16 mouse cellular contexts compared by ENCODE assay signal in genomic region chr12:110421361-110421760, GRCm38 (mm10).
"Had no signal": no experiment of that assay in that cellular context is flagged by ENCODE, and none has a peak within 500 bp of the region (broad histone marks: within the 10 kb centered on the region; RNA-seq: fewer than 3 reads in every experiment).

No protein-coding gene starts in this region.

- DNase-seq: retina, postnatal 1 day; right cerebral cortex, adult 18-20 months; right cerebral cortex, postnatal 14 days; right cerebral cortex, postnatal 25 days; right cerebral cortex, postnatal 4 days; spleen, adult 18-20 months; thymus, adult 18-20 months; thymus, adult 2 months; thymus, postnatal 14 days; thymus, postnatal 25 days; thymus, postnatal 36 days; thymus, postnatal 4 days had no signal

- H3K36me3 ChIP-seq: neural tube, embryonic 13.5 days; neural tube, embryonic 15.5 days; stomach, embryonic 15.5 days had no signal

- H3K9ac ChIP-seq: neural tube, embryonic 13.5 days; neural tube, embryonic 15.5 days; stomach, embryonic 15.5 days had no signal

- H3K9me3 ChIP-seq: neural tube, embryonic 13.5 days; neural tube, embryonic 15.5 days; stomach, embryonic 15.5 days had no signal

- H3K4me2 ChIP-seq: neural tube, embryonic 13.5 days; neural tube, embryonic 15.5 days; stomach, embryonic 15.5 days had no signal

- H3K4me3 ChIP-seq: neural tube, embryonic 13.5 days; neural tube, embryonic 15.5 days; stomach, embryonic 15.5 days had no signal

- H3K27ac ChIP-seq: neural tube, embryonic 13.5 days; neural tube, embryonic 15.5 days; stomach, embryonic 15.5 days; stomach, postnatal 0 days had no signal

- H3K27me3 ChIP-seq: stomach, embryonic 15.5 days had no signal

- H3K4me1 ChIP-seq: neural tube, embryonic 13.5 days; stomach, embryonic 15.5 days had no signal
